Mouse (Mus musculus): ENCODE results near the gene Map4k4. TPM values are rescaled to one million over a fixed set of nuclear protein-coding genes. Genes with fewer than 3 reads are reported as not detected.
A peak's percentile ranks its signal among the peaks of the same experiment; 100 is the strongest.

The Map4k4 gene
- total RNA-seq, 2 experiments from 2014 or later, result 175 to 185 TPM

DNA sequence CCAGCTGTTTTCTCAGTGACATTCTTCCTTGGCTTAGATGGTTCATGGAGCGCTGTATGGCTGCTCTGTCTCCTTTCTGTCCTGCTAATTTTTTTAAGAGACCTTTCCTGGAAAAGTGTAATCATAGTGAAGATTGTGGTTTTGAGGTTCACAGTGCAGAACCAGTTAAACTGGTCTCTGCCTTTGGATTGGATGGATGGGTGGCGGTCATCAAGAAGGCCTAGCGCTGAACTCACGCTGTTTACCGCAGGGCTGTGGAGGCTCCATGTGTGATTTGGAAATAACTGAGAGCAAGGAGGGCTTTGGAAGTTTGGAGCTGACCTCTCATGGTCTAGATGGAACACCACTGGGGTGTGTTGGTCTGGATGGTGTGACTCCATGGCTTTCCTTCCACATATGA lies 56.0 kb downstream of the Map4k4 start:
- intact Hi-C loops (cut with DNase I), result no loop called here
- no peak for DNase-seq

DNA sequence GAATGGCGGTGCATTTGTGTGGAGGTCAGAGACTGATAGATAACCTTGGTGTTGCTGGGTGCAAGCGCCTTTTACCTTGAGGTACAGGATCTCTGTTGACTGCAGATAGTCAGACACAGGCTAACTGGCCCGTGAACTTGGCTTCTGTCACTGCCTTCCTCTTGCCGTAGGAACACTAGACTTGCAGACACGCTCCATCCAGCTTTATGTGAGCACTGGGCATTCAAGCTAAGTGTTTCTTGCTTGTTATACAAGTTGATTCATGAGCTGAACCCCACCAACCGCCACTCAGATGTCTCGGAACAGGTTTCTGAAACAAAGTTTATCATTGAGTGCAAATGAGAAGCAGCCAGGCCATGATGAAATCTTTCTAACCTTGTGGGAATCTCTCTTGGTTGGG lies 57.3 kb downstream of the Map4k4 start:
- no peak for DNase-seq
- intact Hi-C loops (cut with DNase I), result no loop called here

DNA sequence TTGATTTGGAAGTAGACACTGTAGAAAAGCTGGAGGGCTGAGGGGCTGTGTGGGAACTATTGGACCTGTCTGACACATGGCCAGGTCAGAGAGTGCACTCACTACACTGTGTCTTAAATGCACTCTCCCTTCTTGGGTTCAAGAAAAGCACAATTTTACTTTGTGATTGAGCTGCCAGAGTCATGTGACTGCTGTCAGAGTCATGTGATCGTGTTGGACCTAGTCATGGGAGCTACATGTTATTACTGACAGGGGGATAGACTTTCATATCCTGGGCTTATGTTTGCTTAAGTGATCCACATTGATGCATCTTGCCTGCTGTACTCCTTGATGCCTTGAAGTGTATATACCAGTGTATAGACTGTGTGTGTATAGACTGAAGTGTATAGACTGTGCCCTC lies 59.9 kb downstream of the Map4k4 start:
- DNase-seq, result no peak
- intact Hi-C loops (cut with DNase I), result no loop called here

DNA sequence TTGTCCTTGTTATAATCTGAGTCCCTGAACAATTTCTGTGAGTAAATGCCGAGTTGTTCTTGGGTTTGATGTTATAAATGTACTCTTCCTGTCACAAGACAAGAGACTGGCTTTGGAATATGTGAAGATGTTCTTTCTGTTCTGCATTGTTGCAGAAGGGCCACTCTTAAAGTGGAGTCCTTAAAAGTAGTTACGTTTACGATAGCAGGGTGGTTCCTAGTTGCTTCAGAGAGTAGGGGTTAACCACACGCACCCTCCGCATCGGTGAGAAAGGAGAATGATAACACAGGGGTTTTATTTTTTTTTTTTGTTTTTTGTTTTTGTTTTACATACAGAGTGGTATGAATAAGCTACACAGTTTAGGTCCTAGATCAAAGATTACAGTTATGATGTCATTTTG lies 60.4 kb downstream of the Map4k4 start:
- no peak for DNase-seq
- intact Hi-C loops (cut with DNase I), result no loop called here

DNA sequence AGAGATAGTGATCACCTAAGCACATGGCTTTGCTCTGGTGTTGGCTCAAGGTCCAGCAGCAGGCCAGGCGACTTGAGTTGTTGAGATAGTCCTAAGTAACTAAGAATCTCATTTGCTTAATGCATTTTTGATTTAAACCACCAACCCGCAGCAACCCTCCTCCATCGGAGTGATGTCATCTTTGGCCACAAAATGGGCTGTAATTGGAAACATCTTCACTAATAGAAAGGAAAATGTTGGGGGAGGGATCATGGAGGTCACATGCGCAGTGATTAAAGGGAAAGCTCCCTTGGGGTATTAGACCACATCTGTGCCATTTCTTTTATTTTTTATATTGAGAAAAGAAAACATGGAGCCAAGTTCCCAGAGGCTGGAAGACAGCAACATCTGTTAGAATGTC lies 61.6 kb downstream of the Map4k4 start:
- intact Hi-C loops (cut with DNase I), result no loop called here

DNA sequence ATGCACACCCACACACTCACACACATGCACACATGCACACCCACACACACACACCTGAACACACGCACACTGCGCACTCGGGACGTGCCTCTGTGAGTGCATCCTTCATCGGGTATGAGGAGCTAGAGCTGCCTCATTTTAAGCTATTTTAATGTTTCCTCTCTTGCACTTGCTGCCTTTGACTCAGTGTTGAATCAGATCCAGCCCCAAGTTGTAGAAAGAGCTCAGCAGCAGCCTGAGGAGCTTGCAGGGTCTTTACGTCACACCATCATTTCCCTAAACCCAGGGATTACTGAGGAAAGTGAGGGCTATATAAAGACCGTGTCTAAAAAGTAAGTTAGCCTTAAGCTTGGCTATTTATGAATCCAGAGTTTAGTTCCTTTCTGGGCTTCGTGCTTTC lies 62.1 kb downstream of the Map4k4 start:
- intact Hi-C loops (cut with DNase I), result no loop called here
- DNase-seq, result no peak

More for the DNA sequence above, 61.6 kb downstream of the Map4k4 start:
- no peak for DNase-seq

DNA sequence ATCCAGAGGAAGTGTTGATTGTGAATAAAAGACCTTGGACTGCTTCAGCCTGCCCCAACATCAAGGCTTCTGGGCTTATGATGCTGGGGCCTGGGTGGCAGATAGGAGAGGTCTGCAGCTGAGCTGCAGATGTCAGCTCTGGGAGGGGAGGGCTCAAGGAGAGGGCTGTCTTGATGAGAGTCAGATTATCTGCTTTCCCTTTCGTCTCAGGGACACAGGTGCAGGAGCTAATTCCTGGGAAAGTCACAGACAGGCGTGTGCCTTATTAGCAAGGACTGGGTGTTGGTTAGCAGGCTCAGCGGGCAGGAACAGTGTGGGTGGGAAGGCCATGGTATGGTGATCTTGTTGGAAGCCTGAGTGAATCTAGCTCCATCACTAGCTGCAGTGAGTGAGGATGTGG lies 63.1 kb downstream of the Map4k4 start:
- intact Hi-C loops (cut with DNase I), result no loop called here
- DNase-seq, result no peak

DNA sequence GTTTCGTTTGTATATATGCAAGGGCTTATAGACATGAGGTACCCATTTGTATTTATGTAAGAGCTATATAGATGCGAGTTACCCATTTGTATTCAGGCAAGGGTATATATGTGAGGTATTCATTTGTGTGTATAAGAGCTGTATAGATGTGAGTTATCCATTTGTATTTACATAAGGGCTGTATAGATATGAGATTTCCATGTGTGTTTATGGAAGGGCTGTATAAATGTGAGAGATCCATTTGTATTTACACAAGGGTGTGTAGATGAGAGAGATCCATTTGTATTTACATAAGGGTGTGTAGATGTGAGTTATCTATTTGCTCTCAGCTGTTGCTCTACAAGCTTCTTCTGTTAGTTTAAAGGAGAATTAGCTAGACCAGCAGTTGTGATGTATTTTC lies 63.7 kb downstream of the Map4k4 start:
- no peak for DNase-seq
- intact Hi-C loops (cut with DNase I), result no loop called here

DNA sequence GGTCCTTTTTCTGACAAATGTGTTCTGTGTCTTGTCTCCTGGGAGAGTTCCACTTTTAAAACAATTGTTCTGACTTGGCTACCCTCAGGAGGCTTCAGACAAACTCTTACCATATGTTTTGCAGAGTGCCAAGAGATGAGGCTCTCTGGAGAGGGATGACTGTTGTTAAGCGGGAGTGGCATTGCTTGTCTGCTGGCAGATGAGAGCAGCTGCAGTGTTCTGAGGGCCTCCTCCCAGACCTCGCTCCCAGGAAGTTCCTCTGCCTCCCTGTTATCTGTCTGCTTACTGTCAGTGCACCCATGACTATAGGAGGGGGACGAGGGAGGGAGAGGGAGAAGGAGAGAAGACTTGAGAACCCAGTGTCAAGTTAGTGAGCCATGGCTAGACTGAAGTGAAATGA lies 64.7 kb downstream of the Map4k4 start:
- intact Hi-C loops (cut with DNase I), result no loop called here
- no peak for DNase-seq

DNA sequence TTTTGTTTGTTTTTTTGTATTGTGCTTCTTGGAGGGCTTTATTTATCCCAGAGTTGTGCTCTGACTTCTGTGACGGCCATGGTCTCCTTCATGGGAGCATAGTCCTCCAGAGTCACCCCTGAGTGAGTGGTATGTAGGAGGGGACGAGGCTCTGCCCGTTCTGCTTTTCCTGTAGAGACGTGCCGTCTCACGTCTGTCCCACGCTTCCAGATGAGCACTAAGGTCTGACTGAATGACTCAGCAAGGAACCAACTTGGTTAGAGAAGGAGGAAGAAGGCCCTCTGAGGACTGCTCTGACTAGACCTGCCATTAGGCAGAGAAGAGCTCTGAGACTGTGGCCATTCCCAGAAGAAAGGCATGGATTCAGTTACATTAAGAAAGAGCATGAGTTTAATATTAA lies 68.3 kb downstream of the Map4k4 start:
- intact Hi-C loops (cut with DNase I), result no loop called here
- DNase-seq, result no peak

DNA sequence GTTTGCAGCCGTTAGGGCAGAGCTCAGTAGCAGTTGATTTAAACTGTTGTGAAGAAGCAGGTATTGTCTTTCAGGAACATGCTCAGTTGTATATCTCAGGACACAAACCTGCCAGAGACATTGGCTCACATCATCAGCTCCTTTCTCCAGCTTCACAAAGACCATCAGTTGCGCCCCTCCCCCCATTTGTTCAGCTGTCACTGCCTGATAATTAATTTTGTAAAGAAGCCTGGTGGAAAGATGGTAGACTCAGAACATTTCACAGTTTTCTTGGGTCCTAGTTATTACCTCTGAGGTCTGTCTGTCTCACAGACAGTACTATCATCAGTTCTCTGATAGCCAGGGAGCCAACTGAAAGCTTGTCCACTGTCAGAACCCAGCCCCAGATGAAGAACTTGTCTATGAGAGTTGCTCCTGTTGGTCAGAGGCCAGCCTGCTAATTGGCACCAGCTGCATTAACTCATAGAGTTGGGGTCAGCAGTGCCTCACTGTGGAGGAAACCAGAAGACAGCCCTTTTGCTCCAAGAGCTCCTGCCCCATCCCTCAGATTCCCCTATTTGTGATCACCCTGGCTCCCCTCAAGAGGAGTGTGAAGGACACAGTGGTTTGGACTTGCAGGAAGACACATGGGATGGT lies 69.2 kb downstream of the Map4k4 start:
- intact Hi-C loops (cut with DNase I), result no loop called here
- DNase-seq, result peak in 1 of 2 experiments; percentile 47

DNA sequence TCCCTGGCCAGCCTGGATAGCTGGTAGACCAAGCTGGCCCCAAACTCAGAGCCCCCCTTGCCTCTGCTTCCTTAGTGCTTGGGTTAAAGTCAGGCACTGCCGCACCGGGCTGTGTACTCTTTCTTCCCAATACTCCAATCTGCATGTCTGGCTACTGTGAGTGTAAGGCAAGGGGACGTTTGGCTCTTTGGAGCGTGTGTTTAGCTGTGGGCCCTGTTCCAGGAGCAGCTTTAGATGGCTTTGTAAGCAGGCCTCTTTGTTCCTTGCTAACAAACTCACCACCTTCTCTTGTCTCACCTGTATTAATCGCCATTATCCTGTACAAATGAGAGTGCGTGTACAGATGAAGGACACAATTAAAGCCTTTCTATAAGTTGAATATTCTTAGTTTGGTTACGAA lies 71.7 kb downstream of the Map4k4 start:
- intact Hi-C loops (cut with DNase I), result no loop called here
- no peak for DNase-seq

DNA sequence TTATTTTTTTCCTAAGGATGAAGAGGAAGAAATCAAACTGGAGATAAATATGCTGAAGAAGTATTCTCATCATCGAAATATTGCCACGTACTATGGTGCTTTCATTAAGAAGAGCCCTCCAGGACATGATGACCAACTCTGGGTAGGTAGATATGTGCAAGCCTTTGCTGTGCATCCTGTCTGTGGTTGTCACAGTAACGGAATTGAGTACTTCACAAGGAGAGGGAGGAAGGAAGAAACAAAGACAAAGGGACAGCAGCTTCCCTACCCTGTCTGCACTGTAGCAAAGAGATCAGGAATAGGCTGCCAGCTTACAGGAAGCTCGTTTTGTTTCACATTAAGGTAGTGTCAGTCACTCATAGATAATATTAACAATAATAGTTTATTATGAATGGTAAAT lies 73.2 kb downstream of the Map4k4 start:
- intact Hi-C loops (cut with DNase I), result no loop called here
- no peak for DNase-seq

DNA sequence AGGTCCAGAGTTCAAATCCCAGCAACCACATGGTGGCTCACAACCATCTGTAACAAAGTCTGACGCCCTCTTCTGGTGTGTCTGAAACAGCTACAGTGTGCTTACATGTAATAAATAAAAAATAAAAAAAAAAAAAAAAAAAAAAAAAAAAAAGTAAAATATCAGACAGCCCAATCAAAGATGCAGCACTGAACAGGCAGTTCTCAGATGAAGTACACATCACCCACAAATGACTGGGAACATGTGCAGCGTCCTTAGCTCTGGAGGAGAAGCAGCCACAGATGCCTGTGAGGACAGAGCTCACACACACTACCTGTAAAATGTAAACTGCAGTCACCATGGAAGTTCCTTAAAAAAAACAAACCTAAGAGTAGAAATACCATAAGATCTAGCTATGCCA lies 74.3 kb downstream of the Map4k4 start:
- intact Hi-C loops (cut with DNase I), result no loop called here
- no peak for DNase-seq

DNA sequence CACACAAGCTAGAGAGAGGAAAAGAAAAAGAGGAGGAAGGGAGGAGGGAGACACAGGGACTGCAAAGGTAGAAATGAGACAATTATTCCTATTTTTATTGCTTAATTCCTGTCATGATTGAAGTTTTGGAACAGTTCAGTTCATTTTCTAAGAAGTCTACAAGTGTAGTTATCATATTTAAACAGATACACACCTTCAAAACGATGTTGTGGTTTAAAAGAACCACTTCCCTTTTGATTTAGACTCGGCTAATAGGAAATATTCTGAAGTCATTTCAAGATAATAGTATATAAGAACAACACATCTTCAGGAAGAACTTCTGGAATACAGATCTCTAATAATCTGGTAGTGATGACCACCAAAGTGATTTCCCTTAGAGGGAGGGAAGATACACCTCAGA lies 75.4 kb downstream of the Map4k4 start:
- DNase-seq, result no peak
- intact Hi-C loops (cut with DNase I), result no loop called here

DNA sequence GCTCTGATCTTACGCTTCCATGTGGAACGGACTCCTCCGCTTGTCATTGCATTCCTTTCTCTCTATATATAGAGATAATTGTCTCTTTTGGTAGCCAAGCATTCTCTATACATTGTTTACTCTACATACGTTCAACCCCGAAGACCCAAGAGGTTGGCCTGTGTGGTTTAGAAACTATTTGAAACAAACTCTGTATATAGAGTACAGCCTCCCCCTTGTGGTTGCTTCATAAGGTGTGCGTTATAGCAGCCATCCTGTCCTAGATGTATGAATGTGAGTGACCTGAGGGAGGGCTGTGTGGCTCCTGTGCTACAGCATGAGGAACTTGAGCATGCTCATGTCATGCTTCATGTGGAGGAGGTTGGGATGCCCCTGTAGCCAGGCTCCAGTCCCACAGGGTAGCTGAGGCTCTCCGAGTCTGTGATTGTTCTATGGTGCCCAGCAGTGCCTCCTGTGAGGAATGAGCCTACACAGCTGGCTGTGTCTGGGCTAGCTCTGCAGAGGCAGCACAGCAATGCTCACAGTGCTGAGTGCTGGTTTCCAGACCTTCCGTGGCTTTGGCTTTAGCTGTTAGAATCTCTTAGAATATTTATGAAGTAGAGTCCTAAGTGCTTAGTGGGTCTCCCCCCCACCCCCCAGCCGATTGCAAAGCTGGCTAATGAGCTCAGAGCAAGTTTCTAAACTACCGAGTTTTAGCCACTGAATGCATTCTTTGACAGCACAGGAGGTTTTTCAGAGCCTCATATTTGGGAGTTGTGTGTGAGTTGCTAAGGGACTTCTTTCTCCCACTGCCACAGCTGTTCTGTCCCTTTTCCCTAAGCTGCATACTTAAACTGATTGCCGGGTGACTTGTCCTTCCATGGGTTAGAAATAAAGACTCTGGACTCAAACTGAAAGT lies 76.4 kb downstream of the Map4k4 start:
- DNase-seq, result no peak
- intact Hi-C loops (cut with DNase I), result no loop called here

DNA sequence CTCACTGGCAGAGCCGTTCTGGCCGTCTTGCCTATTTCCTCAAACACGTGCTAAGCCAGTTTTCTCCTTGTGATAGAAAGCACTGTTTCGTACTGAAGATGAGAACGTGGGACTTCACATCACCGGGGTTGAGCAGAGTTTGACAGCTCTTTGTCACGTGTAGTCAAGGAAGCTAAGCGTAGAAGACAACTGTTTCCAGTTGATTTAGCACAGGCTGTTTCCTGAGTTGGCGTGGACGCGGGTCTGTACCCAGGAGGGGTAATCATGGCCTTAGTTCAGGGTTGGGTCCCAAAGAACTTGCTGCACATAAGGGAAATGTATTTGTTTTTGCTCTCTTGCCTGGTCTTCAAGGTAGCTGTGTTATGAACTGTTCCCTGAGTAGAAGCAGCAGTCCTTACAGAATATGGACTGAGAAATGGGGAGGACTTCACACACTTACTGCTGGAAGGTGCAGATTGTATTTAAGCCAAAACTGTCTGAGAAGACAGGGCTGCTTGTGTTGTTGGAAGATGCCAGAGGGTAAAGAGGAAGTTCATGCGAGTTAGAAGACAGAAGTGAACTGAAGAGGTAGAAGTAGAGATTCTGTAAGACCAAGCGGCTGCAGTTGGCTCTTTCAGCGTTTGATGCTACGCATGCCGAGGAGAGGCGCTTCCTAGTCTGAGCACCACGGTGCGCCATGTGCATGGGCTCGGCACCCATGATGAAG lies 78.2 kb downstream of the Map4k4 start:
- intact Hi-C loops (cut with DNase I), result no loop called here
- DNase-seq, result no peak

DNA sequence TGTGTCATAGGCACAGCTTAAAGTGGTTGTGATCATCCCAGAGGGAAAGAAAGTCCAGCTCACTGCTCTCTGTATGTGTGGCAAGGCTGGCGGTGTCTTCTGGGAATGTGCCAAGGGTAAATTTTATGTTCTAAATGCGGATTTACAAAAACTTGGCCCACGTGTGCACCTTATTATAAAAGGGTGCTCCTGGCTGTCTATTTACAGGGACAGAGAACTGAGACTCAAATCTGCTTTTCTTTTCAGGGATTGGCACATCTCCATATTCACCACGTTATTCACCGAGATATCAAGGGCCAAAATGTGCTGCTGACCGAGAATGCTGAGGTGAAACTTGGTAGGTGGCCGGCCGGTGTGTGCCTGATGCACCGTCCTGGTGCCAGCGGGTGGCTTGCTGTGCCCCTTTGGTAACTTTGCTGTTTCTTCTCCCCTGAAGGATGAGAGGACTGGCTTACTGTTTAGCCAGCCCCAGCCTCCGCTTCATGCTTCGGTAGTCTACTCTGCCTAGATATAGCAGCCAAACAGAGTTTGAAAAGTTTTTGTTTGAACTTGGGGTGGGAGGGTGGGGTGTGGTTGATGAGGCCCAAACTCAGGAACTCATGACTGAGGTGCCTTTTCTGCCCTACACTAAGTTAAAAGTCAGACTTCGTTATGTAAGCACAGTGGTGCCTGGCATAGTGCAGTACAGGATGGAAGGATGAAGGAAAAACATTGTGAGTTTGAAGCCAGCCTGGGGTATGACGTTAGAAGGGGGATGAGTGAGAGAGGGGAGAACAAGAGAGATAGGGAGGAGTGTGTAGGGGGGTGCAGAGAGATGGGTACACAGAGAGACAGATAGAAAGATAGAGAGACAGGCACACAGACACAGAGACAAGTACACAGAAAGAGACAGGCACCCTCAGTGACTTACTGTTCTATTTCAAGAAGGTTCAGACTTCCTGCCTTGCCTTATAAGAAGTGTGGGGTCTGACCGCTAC lies 79.9 kb downstream of the Map4k4 start:
- no peak for DNase-seq
- intact Hi-C loops (cut with DNase I), result loop anchor here (5.0 kb wide), 1 partner anchor 218 kb away; no protein-coding TSS in a partner anchor

DNA sequence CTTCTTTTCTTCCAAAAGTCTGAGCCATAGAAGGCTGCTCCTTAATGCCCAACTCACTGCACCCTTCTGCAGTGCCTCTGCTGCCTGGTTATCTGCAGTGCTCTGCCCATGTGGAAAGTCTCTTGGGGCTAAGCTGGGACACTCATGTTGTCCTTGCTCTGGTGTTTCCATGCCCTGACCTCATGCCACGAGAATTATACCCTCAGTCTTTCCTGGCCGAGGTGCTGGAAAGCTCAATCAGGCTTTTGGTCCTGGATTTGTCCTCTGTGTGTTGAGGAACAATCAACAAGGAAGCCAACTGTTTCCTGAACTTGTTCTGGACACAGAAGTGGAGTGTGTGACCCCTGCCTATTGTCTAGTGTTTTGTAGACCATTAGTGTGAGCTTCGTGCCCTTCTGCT lies 81.3 kb downstream of the Map4k4 start:
- DNase-seq, result no peak
- intact Hi-C loops (cut with DNase I), result loop anchor here (2.0 to 5.0 kb wide), 2 partner anchors 220 to 295 kb away; no protein-coding TSS in a partner anchor
